In genomic region chr6:91046184-91046583, GRCm38 (mm10) we compare ENCODE assay signal across 25 mouse cellular contexts. TPM values are rescaled to one million over a fixed set of nuclear protein-coding genes. Genes with fewer than 3 reads are reported as not detected.
DNase-seq lines count a peak whose midpoint lies in the region; ATAC-seq lines count a peak whose summit lies in the region.
"Had no signal": no experiment of that assay in that cellular context is flagged by ENCODE, and none has a peak within 500 bp of the region (broad histone marks: within the 10 kb centered on the region; RNA-seq: fewer than 3 reads in every experiment).

No protein-coding gene starts in this region.

- intact Hi-C loops in heart, postnatal 25 days (cut with DNase I): no loop called here

- WGBS in heart, embryonic 10.5 days: 49% methylated on average over 5 of the region's 5 CpGs
- WGBS in heart, embryonic 15.5 days: 56% methylated on average over 5 of the region's 5 CpGs

- H3K36me3 ChIP-seq in heart, embryonic 10.5 days: peaks cover 3% of the 10 kb centered on the region; the same call in 1 of the 2 replicates
- H3K36me3 ChIP-seq in heart, embryonic 15.5 days: no peaks in the 10 kb centered on the region
- H3K36me3 ChIP-seq: limb, embryonic 13.5 days; lung, embryonic 15.5 days had no signal

- peaks cover 66% of the 10 kb centered on the region for H3K4me1 ChIP-seq in heart, embryonic 10.5 days
- peaks cover 54% of the 10 kb centered on the region for H3K4me1 ChIP-seq in heart, embryonic 15.5 days (replicated peaks)
- H3K4me1 ChIP-seq: lung, embryonic 15.5 days; neural tube, embryonic 12.5 days had no signal

- ATAC-seq in heart, embryonic 15.5 days (replicated peaks; ENCODE audit: insufficient number of reproducible peaks, insufficient read depth, low FRiP score, low read depth): no peak
- ATAC-seq: forebrain, embryonic 13.5 days; midbrain, embryonic 16.5 days had no signal

- no peak overlapping the region for H3K4me2 ChIP-seq in heart, embryonic 15.5 days
- H3K4me2 ChIP-seq: forebrain, embryonic 13.5 days; limb, embryonic 13.5 days; liver, embryonic 11.5 days; lung, embryonic 15.5 days; midbrain, embryonic 11.5 days; neural tube, embryonic 12.5 days had no signal

- H3K4me3 ChIP-seq in heart, embryonic 10.5 days: no peak overlapping the region
- H3K4me3 ChIP-seq in heart, embryonic 15.5 days: no peak overlapping the region
- H3K4me3 ChIP-seq: forebrain, embryonic 13.5 days; layer of hippocampus, adult 2 months; left cerebral cortex, adult 2 months; limb, embryonic 13.5 days; lung, embryonic 15.5 days; myocyte; neural tube, embryonic 12.5 days had no signal

- no peak overlapping the region for H3K9ac ChIP-seq in heart, embryonic 15.5 days
- H3K9ac ChIP-seq: forebrain, embryonic 13.5 days; limb, embryonic 13.5 days; lung, embryonic 15.5 days; neural tube, embryonic 12.5 days had no signal

- peaks cover 26% of the 10 kb centered on the region; the same call in 1 of the 2 replicates for H3K27me3 ChIP-seq in heart, embryonic 10.5 days (ENCODE audit: insufficient read depth, poor library complexity, severe bottlenecking)
- no peaks in the 10 kb centered on the region for H3K27me3 ChIP-seq in heart, embryonic 15.5 days
- H3K27me3 ChIP-seq: forebrain, embryonic 13.5 days; limb, embryonic 13.5 days; lung, embryonic 15.5 days; neural tube, embryonic 12.5 days had no signal

- H3K27ac ChIP-seq in heart, embryonic 10.5 days: peak overlapping the region; percentile 65; the same call in 1 of the 2 replicates
- peak overlapping the region; percentile 67 for H3K27ac ChIP-seq in heart, embryonic 15.5 days
- H3K27ac ChIP-seq: forebrain, embryonic 13.5 days; layer of hippocampus, adult 2 months; left cerebral cortex, adult 2 months; limb, embryonic 13.5 days; lung, embryonic 15.5 days; neural tube, embryonic 12.5 days had no signal

- H3K9me3 ChIP-seq in heart, embryonic 10.5 days: no peaks in the 10 kb centered on the region
- no peaks in the 10 kb centered on the region for H3K9me3 ChIP-seq in heart, embryonic 15.5 days (replicated peaks)
- H3K9me3 ChIP-seq: forebrain, embryonic 13.5 days; G1E; limb, embryonic 13.5 days; lung, embryonic 15.5 days; neural tube, embryonic 12.5 days had no signal

- DNase-seq in heart, embryonic 10.5 days (ENCODE audit: low spot score): no peak
- no peak for DNase-seq in heart, postnatal 4 days
- no peak for DNase-seq in heart, postnatal 25 days (ENCODE audit: low spot score)
- peak; percentile 21 for DNase-seq in retina, postnatal 1 day
- DNase-seq in retina, embryonic 14.5 days (ENCODE audit: low spot score): no peak
- no peak for DNase-seq in spleen, adult 12 weeks (ENCODE audit: low spot score)
- DNase-seq: adrenal gland, adult 8-10 months; cerebellum, adult 11 months; cerebellum, adult 9-10 months; cerebellum, postnatal 36 days; gastrocnemius, postnatal 10 days; kidney, adult 18-20 months; kidney, postnatal 36 days had no signal

RNA-seq across cellular contexts. Expression of gene Iqsec1, which starts 57.7 kb away (rescaled TPM):
- polyA plus RNA-seq in heart, embryonic 10.5 days (2016; fragmentation: Nextera tagmentation; extraction: Ambion mirVana): 12.1 and 14.8 TPM in 2 replicates
- 100 to 1,000 TPM; 150 TPM for total RNA-seq in heart, postnatal 4 days (2021)
- 12.3 and 15.3 TPM in 2 replicates for polyA plus RNA-seq in heart, embryonic 15.5 days (2015; fragmentation: Nextera tagmentation; extraction: Ambion mirVana)
- total RNA-seq in heart, postnatal 25 days (2021): 100 to 1,000 TPM; 125 to 137 TPM
